Mouse (Mus musculus): ENCODE results near the gene Il25. TPM values are rescaled to one million over a fixed set of nuclear protein-coding genes. Genes with fewer than 3 reads are reported as not detected.
A peak's percentile ranks its signal among the peaks of the same experiment; 100 is the strongest.

Il25 gene
- polyA plus RNA-seq, 1 experiment from 2014 or later, result 0.74 TPM

DNA sequence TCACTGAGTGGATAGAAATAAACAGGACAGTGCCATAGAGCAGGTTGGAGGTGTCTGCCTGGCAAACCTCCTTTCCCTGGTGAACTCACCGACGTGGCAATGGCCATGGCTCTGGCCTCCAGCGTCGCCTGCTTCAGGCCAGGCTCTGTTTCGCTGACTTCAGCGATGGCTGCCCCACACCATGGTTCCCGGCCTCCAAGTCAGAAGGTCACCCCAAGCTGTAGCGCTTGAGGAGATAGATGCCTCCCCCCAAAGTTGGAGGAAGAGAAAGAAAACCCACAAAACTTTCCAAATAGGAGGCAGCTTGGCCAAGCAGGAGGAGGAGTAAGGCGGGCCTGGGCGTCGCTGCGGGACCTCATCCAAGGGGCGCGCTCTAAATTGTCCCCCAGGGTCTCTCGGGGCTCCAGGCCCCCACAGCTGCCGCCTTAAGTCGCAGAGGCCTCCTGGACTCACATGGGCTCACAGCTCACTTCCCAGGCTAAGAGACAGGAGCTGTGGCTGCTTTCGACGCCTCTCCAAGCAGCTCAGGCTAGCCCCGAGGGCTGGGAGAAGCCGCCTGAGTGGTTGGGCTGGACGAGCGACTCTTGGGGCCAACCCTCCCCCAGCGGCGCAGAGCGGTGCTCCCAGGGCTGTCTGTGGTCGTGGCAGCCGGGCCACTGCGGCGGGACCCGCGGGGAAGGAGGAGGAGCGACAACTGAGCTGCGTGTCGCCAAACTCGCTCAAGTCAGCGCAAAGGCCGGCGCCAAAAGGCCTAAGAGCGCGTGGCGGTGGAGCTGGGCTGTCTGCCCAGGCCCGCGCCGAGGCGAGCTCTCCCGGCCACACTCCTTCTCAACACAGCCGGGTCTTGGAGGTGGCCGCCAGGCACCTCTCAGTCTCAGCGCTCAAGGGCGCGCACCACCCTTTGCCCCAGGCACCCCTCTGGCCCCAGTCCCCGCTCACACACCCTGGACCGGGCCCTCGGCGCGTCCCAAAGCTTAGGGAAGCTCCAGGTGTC is 6.8 kb upstream of the Il25 start, which contains the start of gene Efs:
Gene Efs, minus strand, starts transcription at position 778 of the 994 bp plus-strand sequence.
- H3K9me3 ChIP-seq (ENCODE audit: control insufficient read depth, low read length), result peaks cover 11% of the 10 kb centered on the region; the same call in 1 of the 2 replicates
- peak within 1 kb of the TSS; percentile 83 for H3K27ac ChIP-seq
- WGBS, result 3% methylated on average over 56 of the region's 57 CpGs
- DNase-seq (ENCODE audit: low spot score) (peak; percentile 57), ATAC-seq (ENCODE audit: low FRiP score) (peak; percentile 69)
- peaks cover 18% of the 10 kb centered on the region; the same call in 1 of the 2 replicates for H3K4me1 ChIP-seq (replicated peaks; ENCODE audit: control insufficient read depth, insufficient read depth, low read length)
- peak within 1 kb of the TSS; percentile 74 for H3K9ac ChIP-seq
- H3K4me3 ChIP-seq (replicated peaks; ENCODE audit: low read length), result peak within 1 kb of the TSS; percentile 45
- H3K4me2 ChIP-seq (replicated peaks), result peak within 1 kb of the TSS; percentile 83
- H3K27me3 ChIP-seq (ENCODE audit: control insufficient read depth, insufficient read depth, low read length), result no peaks in the 10 kb centered on the region
- H3K36me3 ChIP-seq (replicated peaks; ENCODE audit: control insufficient read depth, insufficient read depth), result no peaks in the 10 kb centered on the region

DNA sequence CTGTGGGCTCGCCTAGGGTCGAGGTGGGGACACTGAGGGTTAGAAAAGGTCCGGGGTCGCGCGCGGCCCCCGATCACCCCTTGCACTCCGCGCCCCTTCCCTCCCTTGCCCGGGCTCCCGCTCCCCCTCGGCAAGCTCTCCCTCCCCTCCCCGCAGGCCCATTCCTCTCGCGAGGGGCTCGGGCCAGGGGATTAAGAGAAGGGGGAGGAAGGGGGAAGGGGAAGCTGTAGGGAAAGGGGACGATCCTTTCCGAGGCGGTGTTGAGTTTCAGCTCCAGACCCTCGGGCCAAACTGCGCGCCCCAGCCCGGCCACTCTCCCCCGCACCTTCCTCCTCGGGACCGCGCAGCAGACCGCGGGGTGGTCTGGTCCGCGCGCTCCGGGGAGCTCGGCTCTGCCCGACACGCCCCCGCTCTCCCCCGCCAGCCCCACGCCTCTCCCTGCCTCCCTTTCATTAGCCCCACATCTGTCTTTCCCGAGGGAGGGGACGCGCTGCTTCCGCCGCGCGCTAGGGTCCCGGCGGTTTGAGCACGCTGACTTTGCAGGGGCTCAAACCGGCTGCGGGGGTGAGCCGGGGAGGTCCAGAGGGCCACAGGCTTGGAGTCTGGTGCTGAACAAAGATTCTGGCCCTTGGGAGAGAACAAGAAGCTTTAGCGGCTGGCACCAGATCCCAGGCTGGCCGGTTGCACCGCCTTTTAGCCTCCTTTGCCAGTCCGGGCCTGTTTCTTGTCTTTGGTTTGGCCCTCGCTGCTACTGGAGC is 5.9 kb upstream of the Il25 start:
- H3K9ac ChIP-seq, result peak overlapping the region; percentile 74
- ATAC-seq (ENCODE audit: low FRiP score), result peak; percentile 68
- H3K4me2 ChIP-seq (replicated peaks), result peak overlapping the region; percentile 83
- peaks cover 20% of the 10 kb centered on the region; the same call in 1 of the 2 replicates for H3K4me1 ChIP-seq (replicated peaks; ENCODE audit: control insufficient read depth, insufficient read depth, low read length)
- no peaks in the 10 kb centered on the region for H3K36me3 ChIP-seq (replicated peaks; ENCODE audit: control insufficient read depth, insufficient read depth)
- WGBS, result under 1% methylated on average over 40 of the region's 58 CpGs
- peak overlapping the region; percentile 83 for H3K27ac ChIP-seq
- DNase-seq (ENCODE audit: low spot score), result peak; percentile 60
- peaks cover 1% of the 10 kb centered on the region; the same call in 1 of the 2 replicates for H3K9me3 ChIP-seq (ENCODE audit: control insufficient read depth, low read length)
- no peaks in the 10 kb centered on the region for H3K27me3 ChIP-seq (ENCODE audit: control insufficient read depth, insufficient read depth, low read length)
- peak overlapping the region; percentile 45 for H3K4me3 ChIP-seq (replicated peaks; ENCODE audit: low read length)

DNA sequence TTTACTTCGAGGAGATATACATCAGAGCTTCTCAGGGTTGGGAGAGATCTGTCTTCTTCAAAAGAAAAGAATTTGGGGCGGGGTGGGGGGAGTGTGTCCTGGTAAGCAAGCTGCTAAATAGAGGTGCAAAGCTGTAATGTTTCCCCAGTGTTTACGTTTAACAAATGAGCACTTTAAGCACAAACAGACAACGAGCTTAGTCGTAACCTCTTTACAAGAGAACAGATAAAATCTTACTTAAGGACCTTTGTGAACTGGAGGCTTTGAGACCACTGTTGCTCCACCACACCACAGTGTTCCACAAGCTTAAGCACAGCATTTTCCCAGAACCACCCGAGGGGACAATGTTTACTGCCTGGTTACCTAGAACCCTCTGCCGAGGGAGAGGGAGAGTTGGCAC is 5.2 kb upstream of the Il25 start:
- Histone ChIP-seq H3K4me2 (replicated peaks) (peak overlapping the region; percentile 83), H3K9ac (0 out of 2 replicates have a peak overlapping the region, but pooled peaks have one; percentile 74), H3K27me3 (ENCODE audit: control insufficient read depth, insufficient read depth, low read length) (no peaks in the 10 kb centered on the region), H3K9me3 (ENCODE audit: control insufficient read depth, low read length) (no peaks in the 10 kb centered on the region), H3K4me1 (replicated peaks; ENCODE audit: control insufficient read depth, insufficient read depth, low read length) (peaks cover 20% of the 10 kb centered on the region; the same call in 1 of the 2 replicates), H3K4me3 (replicated peaks; ENCODE audit: low read length) (peak overlapping the region; percentile 45; the same call in 1 of the 2 replicates), H3K27ac (peak overlapping the region; percentile 83), H3K36me3 (replicated peaks; ENCODE audit: control insufficient read depth, insufficient read depth) (no peaks in the 10 kb centered on the region)
- WGBS, result 16% methylated on average over 7 of the region's 7 CpGs
- ATAC-seq (ENCODE audit: low FRiP score) (no peak), DNase-seq (ENCODE audit: low spot score) (no peak)

GRCm38 (mm10) chr14:54929801-54930200 is 2.7 kb upstream of the Il25 start:
- no peaks in the 10 kb centered on the region for H3K36me3 ChIP-seq (replicated peaks; ENCODE audit: control insufficient read depth, insufficient read depth)
- peaks cover 24% of the 10 kb centered on the region for H3K4me1 ChIP-seq (replicated peaks; ENCODE audit: control insufficient read depth, insufficient read depth, low read length)
- no peaks in the 10 kb centered on the region for H3K9me3 ChIP-seq (ENCODE audit: control insufficient read depth, low read length)
- WGBS, result 71% methylated on average over 5 of the region's 5 CpGs
- ATAC-seq (ENCODE audit: low FRiP score), result no peak
- DNase-seq (ENCODE audit: low spot score), result no peak
- no peak overlapping the region for H3K27ac ChIP-seq
- H3K9ac ChIP-seq, result no peak overlapping the region
- no peaks in the 10 kb centered on the region for H3K27me3 ChIP-seq (ENCODE audit: control insufficient read depth, insufficient read depth, low read length)
- H3K4me3 ChIP-seq (replicated peaks; ENCODE audit: low read length), result no peak overlapping the region
- H3K4me2 ChIP-seq (replicated peaks), result no peak overlapping the region

DNA sequence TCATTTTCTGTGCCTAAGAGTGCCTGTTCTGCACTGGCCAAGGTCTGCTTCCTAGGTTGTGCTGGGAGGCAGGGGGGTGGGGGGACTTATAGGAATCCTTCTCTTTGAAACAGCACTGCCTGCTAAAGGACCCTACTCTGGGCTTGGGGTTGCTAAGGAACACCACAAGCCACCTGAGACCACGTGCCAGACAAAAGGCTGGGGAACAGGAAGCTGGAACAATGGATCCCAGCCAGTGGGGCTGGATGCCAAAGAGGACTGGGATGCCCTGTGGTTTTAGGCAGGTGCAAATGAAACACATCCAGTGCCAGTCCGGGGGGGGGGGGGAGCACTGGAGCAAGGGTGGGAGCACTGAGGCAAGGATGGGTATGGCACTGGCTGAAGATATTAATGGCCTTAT is 2.1 kb upstream of the Il25 start:
- no peaks in the 10 kb centered on the region for H3K36me3 ChIP-seq (replicated peaks; ENCODE audit: control insufficient read depth, insufficient read depth)
- H3K9ac ChIP-seq, result no peak overlapping the region
- H3K27ac ChIP-seq, result 0 out of 2 replicates have a peak overlapping the region, but pooled peaks have one; percentile 17
- DNase-seq (ENCODE audit: low spot score) (no peak), ATAC-seq (ENCODE audit: low FRiP score) (no peak)
- 19% methylated on average over 2 of the region's 2 CpGs for WGBS
- no peaks in the 10 kb centered on the region for H3K27me3 ChIP-seq (ENCODE audit: control insufficient read depth, insufficient read depth, low read length)
- H3K4me2 ChIP-seq (replicated peaks), result no peak overlapping the region
- peaks cover 22% of the 10 kb centered on the region for H3K4me1 ChIP-seq (replicated peaks; ENCODE audit: control insufficient read depth, insufficient read depth, low read length)
- no peaks in the 10 kb centered on the region for H3K9me3 ChIP-seq (ENCODE audit: control insufficient read depth, low read length)
- no peak overlapping the region for H3K4me3 ChIP-seq (replicated peaks; ENCODE audit: low read length)

DNA sequence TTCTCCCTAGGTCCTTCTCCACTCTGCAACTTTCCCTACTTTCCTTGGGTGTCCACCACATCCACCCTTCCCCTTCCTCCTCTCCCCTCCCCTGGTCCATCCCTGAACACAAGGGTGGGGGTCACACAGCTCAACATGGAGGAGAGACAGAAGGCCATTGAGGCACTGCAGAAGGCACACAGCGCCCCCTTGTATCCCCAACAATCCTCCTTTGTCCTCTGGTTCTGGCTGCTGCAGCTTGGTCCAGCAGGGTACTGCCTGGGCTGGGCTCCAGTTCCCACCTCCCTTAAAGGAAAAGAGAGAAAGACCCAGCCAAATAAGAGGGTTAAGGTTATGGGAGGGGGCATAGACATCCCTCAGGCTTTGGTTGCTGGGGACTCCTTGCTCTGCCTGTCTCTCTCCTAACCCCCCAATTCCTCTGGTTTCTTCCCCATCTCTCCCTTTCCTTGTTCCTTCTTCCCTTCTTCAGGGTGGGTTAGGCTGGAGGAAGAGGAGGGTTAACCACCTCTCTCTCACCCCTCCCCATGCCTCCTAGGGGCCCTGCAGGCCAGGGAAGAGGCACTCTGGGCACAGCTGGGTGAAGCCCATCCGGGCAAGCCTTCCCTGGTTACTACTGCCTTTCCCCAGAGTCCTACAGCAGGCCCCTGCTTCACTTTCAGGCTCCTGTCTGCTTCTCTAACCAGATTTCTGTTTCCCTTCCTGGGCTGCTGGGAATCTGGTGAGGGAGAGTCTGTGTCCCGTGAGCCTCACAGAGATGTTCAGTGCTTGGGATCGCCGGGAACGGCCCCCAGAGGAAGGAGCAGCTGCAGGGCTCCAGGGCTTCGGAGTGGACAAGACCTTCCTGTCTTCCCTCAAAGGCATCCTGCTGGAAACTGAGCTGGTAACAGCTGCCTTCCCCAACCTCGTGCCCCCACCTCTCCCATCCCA is 3.7 kb downstream of the Il25 start, which contains the start of gene Cmtm5:
Gene Cmtm5, plus strand, starts transcription at position 358 of the 927 bp plus-strand sequence.
- no peak for DNase-seq (ENCODE audit: low spot score)
- peak within 1 kb of the TSS; percentile 32 for H3K9ac ChIP-seq
- H3K27me3 ChIP-seq (ENCODE audit: control insufficient read depth, insufficient read depth, low read length), result no peaks in the 10 kb centered on the region
- peak; percentile 63; the same call in 1 of the 2 replicates for ATAC-seq (ENCODE audit: low FRiP score)
- H3K4me1 ChIP-seq (replicated peaks; ENCODE audit: control insufficient read depth, insufficient read depth, low read length), result peaks cover 11% of the 10 kb centered on the region
- 29% methylated on average over 8 of the region's 8 CpGs for WGBS
- no peaks in the 10 kb centered on the region for H3K36me3 ChIP-seq (replicated peaks; ENCODE audit: control insufficient read depth, insufficient read depth)
- 0 out of 2 replicates have a peak within 1 kb of the TSS, but pooled peaks have one; percentile 9 for H3K4me2 ChIP-seq (replicated peaks)
- no peak within 1 kb of the TSS; the same call in 1 of the 2 replicates for H3K4me3 ChIP-seq (replicated peaks; ENCODE audit: low read length)
- H3K27ac ChIP-seq, result peak within 1 kb of the TSS; percentile 50; the same call in 1 of the 2 replicates
- no peaks in the 10 kb centered on the region for H3K9me3 ChIP-seq (ENCODE audit: control insufficient read depth, low read length)

GRCm38 (mm10) chr14:54936831-54937160 is 4.3 kb downstream of the Il25 start:
- Histone ChIP-seq H3K4me2 (replicated peaks) (0 out of 2 replicates have a peak overlapping the region, but pooled peaks have one; percentile 9), H3K4me3 (replicated peaks; ENCODE audit: low read length) (no peak overlapping the region; the same call in 1 of the 2 replicates), H3K27me3 (ENCODE audit: control insufficient read depth, insufficient read depth, low read length) (no peaks in the 10 kb centered on the region), H3K4me1 (replicated peaks; ENCODE audit: control insufficient read depth, insufficient read depth, low read length) (peaks cover 11% of the 10 kb centered on the region), H3K27ac (peak overlapping the region; percentile 50; the same call in 1 of the 2 replicates), H3K9ac (peak overlapping the region; percentile 32), H3K9me3 (ENCODE audit: control insufficient read depth, low read length) (no peaks in the 10 kb centered on the region), H3K36me3 (replicated peaks; ENCODE audit: control insufficient read depth, insufficient read depth) (no peaks in the 10 kb centered on the region)
- 66% methylated on average over 6 of the region's 6 CpGs for WGBS
- ATAC-seq (ENCODE audit: low FRiP score) (no peak), DNase-seq (ENCODE audit: low spot score) (no peak)

Data from hindbrain, embryonic 14.5 days (tissue).